Comparison of ENCODE assay signal across 27 mouse cellular contexts in genomic region chr6:43363291-43363820, GRCm38 (mm10). TPM values are rescaled to one million over a fixed set of nuclear protein-coding genes. Genes with fewer than 3 reads are reported as not detected.
"Had no signal": no experiment of that assay in that cellular context is flagged by ENCODE, and none has a peak within 500 bp of the region (broad histone marks: within the 10 kb centered on the region; RNA-seq: fewer than 3 reads in every experiment).

No protein-coding gene starts in this region.

- H3K27ac ChIP-seq: lung, embryonic 15.5 days; macrophage; midbrain, embryonic 10.5 days; midbrain, embryonic 12.5 days; neural tube, embryonic 13.5 days; neural tube, embryonic 15.5 days had no signal

- H3K4me1 ChIP-seq: lung, embryonic 15.5 days; neural tube, embryonic 15.5 days had no signal

- H3K27me3 ChIP-seq: lung, embryonic 15.5 days; midbrain, embryonic 12.5 days; neural tube, embryonic 13.5 days; neural tube, embryonic 15.5 days had no signal

- H3K36me3 ChIP-seq: lung, embryonic 15.5 days; midbrain, embryonic 10.5 days; midbrain, embryonic 12.5 days; neural tube, embryonic 13.5 days; neural tube, embryonic 15.5 days had no signal

- H3K9ac ChIP-seq: lung, embryonic 15.5 days; midbrain, embryonic 12.5 days; neural tube, embryonic 13.5 days; neural tube, embryonic 15.5 days had no signal

- DNase-seq: lung, adult 2 months; lung, postnatal 14 days; lung, postnatal 36 days; midbrain, embryonic 14.5 days; retina, postnatal 1 day; right cerebral cortex, adult 18-20 months; right cerebral cortex, postnatal 25 days; right cerebral cortex, postnatal 4 days; spleen, adult 18-20 months; thymus, adult 2 months; thymus, postnatal 25 days; thymus, postnatal 4 days had no signal

- H3K4me3 ChIP-seq: lung, embryonic 15.5 days; midbrain, embryonic 10.5 days; midbrain, embryonic 12.5 days; myocyte; neural tube, embryonic 13.5 days; neural tube, embryonic 15.5 days had no signal

RNA-seq across cellular contexts. Expression of gene Nobox, which starts 54.0 kb away (rescaled TPM):
- total RNA-seq: megakaryocyte, adult 5-6 weeks; megakaryocyte-erythroid progenitor cell, adult 5-6 weeks had no signal
- polyA plus RNA-seq: lung, postnatal 0 days; macrophage; midbrain, embryonic 10.5 days; midbrain, embryonic 12.5 days; midbrain, embryonic 14.5 days; midbrain, embryonic 16.5 days; myocyte; neural tube, embryonic 11.5 days; neural tube, embryonic 13.5 days; neural tube, embryonic 15.5 days; small intestine, adult 2 months; stomach, embryonic 14.5 days; stomach, embryonic 16.5 days had no signal
